Comparison of ENCODE assay signal across 7 mouse cellular contexts in the genomic region with DNA sequence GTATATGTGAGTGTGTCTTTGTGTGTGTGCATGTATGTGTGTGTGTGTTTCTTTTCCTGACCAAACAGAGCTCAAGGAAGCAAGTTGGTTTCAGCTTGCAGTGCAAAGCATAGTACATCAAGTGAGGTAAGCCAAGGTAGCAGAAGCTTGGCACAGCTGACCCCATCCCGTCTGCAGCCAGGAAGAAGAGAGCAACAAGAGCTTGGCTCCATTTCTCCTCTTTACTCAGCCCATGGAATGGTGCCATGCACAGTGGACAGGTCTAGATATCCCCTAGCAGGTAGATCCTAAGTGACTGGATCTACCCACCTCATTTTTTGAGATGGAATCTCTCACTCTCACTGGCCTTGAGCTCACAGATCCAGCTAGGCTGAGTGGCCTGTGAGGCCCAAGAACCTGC.
"Had no signal": no experiment of that assay in that cellular context is flagged by ENCODE, and none has a peak within 500 bp of the region (broad histone marks: within the 10 kb centered on the region; RNA-seq: fewer than 3 reads in every experiment).

No protein-coding gene starts in this region.

- DNase-seq: kidney, adult 9 months; kidney, postnatal 4 days; liver, embryonic 13.5 days; liver, postnatal 0 days; right cerebral cortex, adult 18-20 months; right cerebral cortex, postnatal 25 days; thymus, postnatal 4 days had no signal
